Mouse (Mus musculus): ENCODE results near the gene Cryzl1. TPM values are rescaled to one million over a fixed set of nuclear protein-coding genes. Genes with fewer than 3 reads are reported as not detected.

Cryzl1 gene
- total and polyA plus RNA-seq, 3 experiments = 20.2 to 44.4 TPM; not detected in 1

DNA sequence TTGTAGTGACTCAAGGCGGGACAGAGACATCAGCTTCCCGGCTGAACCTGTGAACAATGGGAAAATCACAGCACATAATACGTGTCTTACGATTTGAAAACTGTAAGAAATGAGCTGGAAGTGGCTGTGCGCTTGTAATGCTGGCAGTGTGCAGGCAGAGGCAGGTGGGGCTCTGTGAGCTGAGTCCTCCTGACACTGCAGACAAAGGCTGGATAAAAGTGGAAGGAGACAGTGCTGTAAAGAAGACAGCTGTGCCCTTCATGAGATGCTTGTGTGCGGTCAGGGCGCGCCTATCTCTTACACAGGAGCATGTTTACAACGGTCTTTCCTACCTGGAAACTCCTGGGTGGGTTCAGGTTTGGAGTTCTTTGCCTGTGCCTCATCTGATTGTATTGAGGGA lies 32.4 kb upstream of the Cryzl1 start:
- H3K36me3 ChIP-seq (ENCODE audit: control insufficient read depth in 1 of 2, insufficient read depth in 2 of 2, low read length in 2 of 2) = peaks cover 0 to 10% of the 10 kb centered on the region in 2 experiments; a peak in 2 of 4 replicates
- H3K9me3 ChIP-seq (replicated peaks; ENCODE audit: insufficient read depth, low read length) = no peaks in the 10 kb centered on the region
- H3K4me1 ChIP-seq (ENCODE audit: control insufficient read depth in 1 of 2, insufficient read depth in 2 of 2, low read length in 2 of 2) = no peaks in the 10 kb centered on the region; a peak in 2 of 4 replicates
- no peak overlapping the region for H3K4me3 ChIP-seq (ENCODE audit: control insufficient read depth in 1 of 2, insufficient read depth in 1 of 2, low read depth in 2 of 2, low read length in 2 of 2)
- no peaks in the 10 kb centered on the region for H3K79me2 ChIP-seq (ENCODE audit: control insufficient read depth, insufficient read depth, low read length, poor library complexity)
- H3K27me3 ChIP-seq (ENCODE audit: control insufficient read depth in 1 of 2, insufficient read depth in 2 of 2, low read length in 2 of 2) = no peaks in the 10 kb centered on the region
- H3K27ac ChIP-seq (ENCODE audit: control insufficient read depth, low read depth, low read length) = no peak overlapping the region
- no peak for TF ChIP-seq ZC3H11A (IDR thresholded peaks at IDR 0.05; ENCODE audit: low read depth, low read length)
- no peak for TF ChIP-seq GATA1 (IDR thresholded peaks at IDR 0.05; ENCODE audit: low read depth, low read length)
- no peak for TF ChIP-seq USF1 (IDR thresholded peaks at IDR 0.05; ENCODE audit: low read depth, low read length)
- no peak for TF ChIP-seq E2F4 (IDR thresholded peaks at IDR 0.05; ENCODE audit: borderline replicate concordance, low read depth, low read length)
- no peak for DNase-seq (ENCODE audit: low read depth, low spot score)
- no peak overlapping the region for H3K9ac ChIP-seq (ENCODE audit: control insufficient read depth, low read depth, low read length, poor library complexity, severe bottlenecking)

DNA sequence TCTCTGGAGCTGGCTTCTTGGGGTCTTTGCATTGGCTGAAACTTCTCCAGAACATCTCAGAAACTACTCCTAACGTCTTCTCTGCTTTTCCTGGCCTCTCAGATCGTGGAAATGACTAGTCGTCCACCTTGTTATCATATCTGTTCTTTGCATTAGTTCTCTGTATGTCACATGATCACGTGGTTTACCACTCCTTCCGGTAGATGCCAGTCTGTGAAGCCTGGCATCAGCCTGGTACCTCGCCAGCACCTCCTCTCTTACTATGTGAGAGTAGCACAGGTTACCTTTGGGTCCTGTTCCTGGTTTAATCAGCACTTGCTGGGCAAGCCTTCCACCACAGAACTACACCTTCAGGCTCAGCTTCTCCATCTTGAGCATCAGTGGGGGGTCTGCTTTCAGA lies 26.2 kb upstream of the Cryzl1 start:
- H3K4me3 ChIP-seq (ENCODE audit: control insufficient read depth in 1 of 2, insufficient read depth in 1 of 2, low read depth in 2 of 2, low read length in 2 of 2) = peak overlapping the region in 1 of 2 experiments; percentile 37; a peak in 1 of 4 replicates
- DNase-seq (ENCODE audit: low read depth, low spot score) = peak; percentile 42
- TF ChIP-seq MEF2A (IDR thresholded peaks at IDR 0.05; ENCODE audit: extremely low read depth, insufficient replicate concordance, low read depth, low read length, poor library complexity, severe bottlenecking) (no peak), MYC (IDR thresholded peaks at IDR 0.05; ENCODE audit: low read depth, low read length) (no peak), CHD1 (IDR thresholded peaks at IDR 0.05; ENCODE audit: low read depth, low read length) (no peak), ETS1 (IDR thresholded peaks at IDR 0.05; ENCODE audit: low read depth, low read length) (peak; percentile 39; the same call in 1 of the 2 replicates), NRF1 (IDR thresholded peaks at IDR 0.05; ENCODE audit: insufficient read depth, low read depth, low read length, poor library complexity, severe bottlenecking) (no peak), JUND (IDR thresholded peaks at IDR 0.05; ENCODE audit: low read depth, low read length) (no peak), TCF12 (IDR thresholded peaks at IDR 0.05; ENCODE audit: low read depth, low read length) (no peak), UBTF (IDR thresholded peaks at IDR 0.05; ENCODE audit: borderline replicate concordance, insufficient read depth, low read depth, low read length) (no peak), MAZ (IDR thresholded peaks at IDR 0.05; ENCODE audit: low read depth, low read length) (no peak), POLR2AphosphoS5 (IDR thresholded peaks at IDR 0.05; ENCODE audit: borderline replicate concordance, low read depth, low read length) (no peak), BHLHE40 (IDR thresholded peaks at IDR 0.05; ENCODE audit: borderline replicate concordance, low read depth, low read length) (peak; percentile 56; the same call in 1 of the 2 replicates), TAL1 (IDR thresholded peaks at IDR 0.05; ENCODE audit: low read length) (peak; percentile 29), GATA1 (IDR thresholded peaks at IDR 0.05; ENCODE audit: low read depth, low read length) (no peak; the same call in 1 of the 2 replicates), KAT2A (conservative IDR thresholded peaks at IDR 0.05; ENCODE audit: low read depth, low read length) (no peak), CHD2 (IDR thresholded peaks at IDR 0.05; ENCODE audit: low read length) (no peak), EP300 (IDR thresholded peaks at IDR 0.05; ENCODE audit: low read depth in 1 of 2, low read length in 2 of 2) (peak; percentile 59; a peak in 3 of 4 replicates), USF1 (IDR thresholded peaks at IDR 0.05; ENCODE audit: low read depth, low read length) (peak; percentile 89), E2F4 (IDR thresholded peaks at IDR 0.05; ENCODE audit: borderline replicate concordance, low read depth, low read length) (no peak), ZKSCAN1 (IDR thresholded peaks at IDR 0.05; ENCODE audit: low read depth, low read length) (no peak), MYB (IDR thresholded peaks at IDR 0.05; ENCODE audit: low read depth, low read length) (no peak), MAFK (IDR thresholded peaks at IDR 0.05; ENCODE audit: borderline replicate concordance, low read depth, low read length) (no peak), TBP (IDR thresholded peaks at IDR 0.05; ENCODE audit: low read depth, low read length) (no peak), POLR2A (IDR thresholded peaks at IDR 0.05; ENCODE audit: control insufficient read depth in 1 of 2, insufficient read depth in 1 of 2, low read depth in 1 of 2, low read length in 2 of 2, poor library complexity in 1 of 2) (no peak), ZNF384 (IDR thresholded peaks at IDR 0.05; ENCODE audit: low read depth, low read length) (no peak), MXI1 (IDR thresholded peaks at IDR 0.05; ENCODE audit: low read depth, low read length) (no peak), HCFC1 (IDR thresholded peaks at IDR 0.05; ENCODE audit: low read depth, low read length) (no peak), SMC3 (IDR thresholded peaks at IDR 0.05; ENCODE audit: low read depth, low read length) (no peak), GABPA (IDR thresholded peaks at IDR 0.05; ENCODE audit: low read depth, low read length) (no peak), USF2 (IDR thresholded peaks at IDR 0.05; ENCODE audit: borderline replicate concordance in 1 of 2, insufficient read depth in 1 of 2, low read depth in 1 of 2, low read length in 2 of 2) (peak; percentile 27 to 65; a peak in 1 of 4 replicates)

More for the DNA sequence above, 26.2 kb upstream of the Cryzl1 start:
- Histone ChIP-seq H3K27ac (ENCODE audit: control insufficient read depth, low read depth, low read length) (no peak overlapping the region), H3K79me2 (ENCODE audit: control insufficient read depth, insufficient read depth, low read length, poor library complexity) (no peaks in the 10 kb centered on the region), H3K4me1 (ENCODE audit: control insufficient read depth in 1 of 2, insufficient read depth in 2 of 2, low read length in 2 of 2) (peaks cover 6 to 7% of the 10 kb centered on the region in 2 experiments), H3K27me3 (ENCODE audit: control insufficient read depth in 1 of 2, insufficient read depth in 2 of 2, low read length in 2 of 2) (no peaks in the 10 kb centered on the region), H3K9me3 (replicated peaks; ENCODE audit: insufficient read depth, low read length) (no peaks in the 10 kb centered on the region), H3K9ac (ENCODE audit: control insufficient read depth, low read depth, low read length, poor library complexity, severe bottlenecking) (no peak overlapping the region), H3K36me3 (ENCODE audit: control insufficient read depth in 1 of 2, insufficient read depth in 2 of 2, low read length in 2 of 2) (peaks cover 0 to 7% of the 10 kb centered on the region in 2 experiments; a peak in 2 of 4 replicates)

Data from MEL (cell line).